Comparison of ENCODE assay signal across 8 mouse cellular contexts in genomic region chr10:103028253-103029131, GRCm38 (mm10). TPM values are rescaled to one million over a fixed set of nuclear protein-coding genes. Genes with fewer than 3 reads are reported as not detected.
DNase-seq lines count a peak whose midpoint lies in the region; ATAC-seq lines count a peak whose summit lies in the region.

No protein-coding gene starts in this region.

- H3K27me3 ChIP-seq in midbrain, embryonic 16.5 days (ENCODE audit: control insufficient read depth, insufficient read depth, low read depth, low read length) = peaks cover 49% of the 10 kb centered on the region

- H3K9me3 ChIP-seq in midbrain, embryonic 16.5 days (replicated peaks; ENCODE audit: control insufficient read depth, low read length, poor library complexity, severe bottlenecking) = no peaks in the 10 kb centered on the region

- H3K4me3 ChIP-seq in midbrain, embryonic 16.5 days (ENCODE audit: low read depth, low read length) = peak overlapping the region; percentile 1; the same call in 1 of the 2 replicates

- H3K4me1 ChIP-seq in midbrain, embryonic 16.5 days (ENCODE audit: control insufficient read depth, insufficient read depth, low read length) = peaks cover 5% of the 10 kb centered on the region; the same call in 1 of the 2 replicates

- DNase-seq in cerebellum, postnatal 14 days = peak; percentile 18 to 20
- peak; percentile 81 for DNase-seq in embryo, embryonic 11 days
- peak; percentile 12 for DNase-seq in heart, postnatal 4 days
- peak; percentile 74 to 80 for DNase-seq in kidney, postnatal 4 days
- no peak for DNase-seq in MN1 (ENCODE audit: low spot score)
- DNase-seq in spleen, postnatal 36 days (ENCODE audit: low spot score in 2 of 2) = no peak

- no peak; the same call in 1 of the 2 replicates for ATAC-seq in cerebellum, adult (ENCODE audit: insufficient number of reproducible peaks, low FRiP score, low TSS enrichment)
- peak; percentile 50 for ATAC-seq in midbrain, embryonic 16.5 days

- peak overlapping the region; percentile 33 for H3K4me2 ChIP-seq in midbrain, embryonic 16.5 days (ENCODE audit: low read length)

- H3K27ac ChIP-seq in midbrain, embryonic 16.5 days (ENCODE audit: low read length) = no peak overlapping the region

- H3K9ac ChIP-seq in midbrain, embryonic 16.5 days (ENCODE audit: low read depth, low read length) = no peak overlapping the region

- under 1% methylated on average over 49 of the region's 50 CpGs for WGBS in midbrain, embryonic 16.5 days

- no peaks in the 10 kb centered on the region for H3K36me3 ChIP-seq in midbrain, embryonic 16.5 days (ENCODE audit: control insufficient read depth, insufficient read depth, low read length)

RNA-seq across cellular contexts. Expression of gene Alx1, which starts 1.5 kb away (rescaled TPM):
- total RNA-seq in heart, postnatal 4 days (2021) = not detected
- polyA plus RNA-seq in midbrain, embryonic 16.5 days (2015; fragmentation: Nextera tagmentation; extraction: Ambion mirVana) = 0.28 and 0.47 TPM in 2 replicates

Comparison
In these comparisons a context has a peak if more than half of its experiments do, and no peak if none do; other contexts are left out.
1. DNase-seq: peak in cerebellum, postnatal 14 days (2 of 2), embryo, embryonic 11 days (single experiment), heart, postnatal 4 days (single experiment) and kidney, postnatal 4 days (2 of 2); none in MN1 (single experiment) and spleen, postnatal 36 days (0 of 2).